Mouse (Mus musculus) cerebellum, postnatal 4 days (tissue): ENCODE measurements around the gene Zdhhc5.

Source experiments
- DNase-seq, 2 experiments: peaks; one replicate each; pipeline ENCODE4 v3.0.0; 2022; ENCODE audit warnings: low spot score in 2 of 2, mixed read lengths in 1 of 2

Gene Zdhhc5

GRCm38 (mm10) chr2:84714811-84715561 is at the start of gene Zdhhc5:
TSS of gene Zdhhc5 (minus strand) at chr2:84715180.
- peak; percentile 97 to 99 for DNase-seq

GRCm38 (mm10) chr2:84762818-84763217 is 47.8 kb upstream of the Zdhhc5 start:
- no peak for DNase-seq

GRCm38 (mm10) chr2:84762295-84762694 is 47.3 kb upstream of the Zdhhc5 start:
- no peak for DNase-seq

GRCm38 (mm10) chr2:84761840-84762239 is 46.9 kb upstream of the Zdhhc5 start:
- DNase-seq = no peak

- no peak for DNase-seq
Measured at GRCm38 (mm10) chr2:84761309-84761708, 46.3 kb upstream of the Zdhhc5 start.

- DNase-seq = no peak
Measured at GRCm38 (mm10) chr2:84760777-84761176, 45.8 kb upstream of the Zdhhc5 start.

- peak in 1 of 2 experiments; percentile 43 for DNase-seq
Measured at GRCm38 (mm10) chr2:84758542-84759127, 43.7 kb upstream of the Zdhhc5 start.

- DNase-seq = no peak
Measured at GRCm38 (mm10) chr2:84757026-84757682, 42.2 kb upstream of the Zdhhc5 start.

- DNase-seq = no peak
Measured at GRCm38 (mm10) chr2:84756245-84756644, 41.3 kb upstream of the Zdhhc5 start.

GRCm38 (mm10) chr2:84750115-84750514 is 35.1 kb upstream of the Zdhhc5 start:
- DNase-seq = no peak

GRCm38 (mm10) chr2:84744126-84744525 is 29.1 kb upstream of the Zdhhc5 start:
- DNase-seq = peak in 1 of 2 experiments; percentile 40

- peak; percentile 76 to 86 for DNase-seq
Measured at GRCm38 (mm10) chr2:84743561-84743960, 28.6 kb upstream of the Zdhhc5 start, which contains the start of gene Gm19426. TSS of gene Gm19426 (minus strand) at chr2:84743655.

- peak; percentile 46 to 82 for DNase-seq
Measured at GRCm38 (mm10) chr2:84742451-84743283, 27.7 kb upstream of the Zdhhc5 start.

- DNase-seq = no peak
Measured at GRCm38 (mm10) chr2:84741841-84742450, 27.0 kb upstream of the Zdhhc5 start.

- DNase-seq = no peak
Measured at GRCm38 (mm10) chr2:84740608-84741333, 25.8 kb upstream of the Zdhhc5 start.

GRCm38 (mm10) chr2:84738271-84738911 is 23.4 kb upstream of the Zdhhc5 start:
- peak in 1 of 2 experiments; percentile 26 for DNase-seq

- peak in 1 of 2 experiments; percentile 27 for DNase-seq
Measured at GRCm38 (mm10) chr2:84737451-84737925, 22.5 kb upstream of the Zdhhc5 start.

GRCm38 (mm10) chr2:84736312-84737161 is 21.6 kb upstream of the Zdhhc5 start:
- DNase-seq = no peak

- no peak for DNase-seq
Measured at GRCm38 (mm10) chr2:84735346-84735920, 20.5 kb upstream of the Zdhhc5 start.
